Mouse (Mus musculus): Measurements from ENCODE around the gene Sigirr. TPM values are rescaled to one million over a fixed set of nuclear protein-coding genes. Genes with fewer than 3 reads are reported as not detected.

Gene Sigirr
- 10.6 and 11.2 TPM in 2 replicates for polyA plus RNA-seq (2014; fragmentation: Nextera tagmentation; extraction: Ambion mirVana)

DNA sequence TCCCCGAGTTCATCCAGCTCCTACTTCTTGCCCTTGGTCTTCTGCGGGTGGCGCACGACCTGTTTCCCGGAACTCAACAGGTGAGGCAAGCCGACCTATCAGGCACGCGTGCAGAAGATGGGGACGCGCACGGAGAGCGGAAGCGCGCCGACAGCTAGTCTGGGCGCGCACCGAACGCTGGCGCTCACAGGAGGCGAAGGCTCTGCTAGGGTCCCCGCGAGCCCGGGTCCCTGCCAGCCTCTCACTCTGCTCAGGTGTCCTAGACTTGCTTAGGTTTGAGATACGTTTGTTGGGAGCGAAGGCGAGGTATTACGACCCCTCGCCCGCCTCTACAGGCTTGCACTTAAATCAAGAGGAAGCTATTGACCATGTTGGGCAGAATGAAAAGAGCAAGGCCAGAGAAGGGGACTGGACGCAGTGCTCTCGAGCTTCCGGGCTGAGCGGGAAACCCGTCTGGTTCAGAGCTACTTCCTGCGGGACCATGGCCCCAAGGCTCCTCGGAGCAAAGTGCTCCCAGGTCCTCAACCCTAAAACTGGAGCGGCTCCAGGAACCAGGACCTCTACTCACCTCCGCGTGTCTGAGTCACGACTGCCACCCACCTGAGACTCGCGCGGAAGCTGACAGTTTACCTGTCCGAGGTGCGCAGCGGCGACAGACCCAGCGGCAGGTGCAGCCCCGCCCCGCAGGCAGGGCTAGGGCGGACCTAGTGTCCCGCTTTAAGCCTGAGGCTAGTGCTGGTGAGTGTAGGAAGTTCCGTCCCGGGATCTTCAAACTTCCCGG lies at the start of gene Sigirr:
Sigirr (minus strand) TSS at position 662 of the 781 bp plus-strand sequence.
- peak within 1 kb of the TSS; percentile 77 for H3K27ac ChIP-seq (ENCODE audit: low read depth)

DNA sequence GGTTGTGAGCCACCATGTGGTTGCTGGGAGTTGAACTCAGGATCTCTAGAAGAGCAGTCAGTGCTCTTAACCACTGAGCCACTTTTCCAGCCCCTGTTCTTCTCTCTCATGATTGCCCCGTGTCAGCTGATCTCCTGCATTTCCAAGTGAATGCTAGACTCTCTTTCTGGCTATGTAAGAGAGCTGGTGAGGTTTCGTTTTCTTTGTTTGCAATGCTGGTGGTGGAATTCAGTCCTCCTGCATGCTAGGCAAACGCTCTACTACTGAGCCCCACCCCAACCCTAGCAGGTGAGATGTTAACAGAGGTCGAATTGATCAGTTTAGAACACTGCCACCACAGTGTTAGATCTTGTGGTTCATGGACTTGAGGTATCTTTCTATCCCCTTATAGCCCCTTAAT lies 48.3 kb upstream of the Sigirr start:
- 69% methylated on average over 4 of the region's 4 CpGs for WGBS
- Histone ChIP-seq H3K4me2 (ENCODE audit: low read length) (no peak overlapping the region), H3K4me1 (replicated peaks; ENCODE audit: control insufficient read depth, insufficient read depth, low read length) (no peaks in the 10 kb centered on the region), H3K4me3 (ENCODE audit: low read depth, low read length) (no peak overlapping the region), H3K9ac (ENCODE audit: low read length) (no peak overlapping the region), H3K27me3 (replicated peaks; ENCODE audit: control insufficient read depth, insufficient read depth, low read length) (no peaks in the 10 kb centered on the region), H3K27ac (ENCODE audit: low read depth) (no peak overlapping the region), H3K36me3 (ENCODE audit: control insufficient read depth, insufficient read depth, low read length) (peaks cover 54% of the 10 kb centered on the region), H3K9me3 (ENCODE audit: control insufficient read depth, low read length) (no peaks in the 10 kb centered on the region)
- DNase-seq (ENCODE audit: low spot score) (no peak), ATAC-seq (replicated peaks; ENCODE audit: low FRiP score, low TSS enrichment, low read depth) (no peak)

More for the DNA sequence above, at the start of gene Sigirr:
- peak; percentile 85 for DNase-seq (ENCODE audit: low spot score)
- Histone ChIP-seq H3K27me3 (replicated peaks; ENCODE audit: control insufficient read depth, insufficient read depth, low read length) (peaks cover 22% of the 10 kb centered on the region), H3K4me3 (ENCODE audit: low read depth, low read length) (peak within 1 kb of the TSS; percentile 41), H3K9ac (ENCODE audit: low read length) (peak within 1 kb of the TSS; percentile 49), H3K9me3 (ENCODE audit: control insufficient read depth, low read length) (no peaks in the 10 kb centered on the region), H3K4me1 (replicated peaks; ENCODE audit: control insufficient read depth, insufficient read depth, low read length) (peaks cover 2% of the 10 kb centered on the region; the same call in 1 of the 2 replicates), H3K4me2 (ENCODE audit: low read length) (peak within 1 kb of the TSS; percentile 82), H3K36me3 (ENCODE audit: control insufficient read depth, insufficient read depth, low read length) (no peaks in the 10 kb centered on the region)
- peak; percentile 75 for ATAC-seq (replicated peaks; ENCODE audit: low FRiP score, low TSS enrichment, low read depth)
- WGBS: 1% methylated on average over 56 of the region's 56 CpGs

DNA sequence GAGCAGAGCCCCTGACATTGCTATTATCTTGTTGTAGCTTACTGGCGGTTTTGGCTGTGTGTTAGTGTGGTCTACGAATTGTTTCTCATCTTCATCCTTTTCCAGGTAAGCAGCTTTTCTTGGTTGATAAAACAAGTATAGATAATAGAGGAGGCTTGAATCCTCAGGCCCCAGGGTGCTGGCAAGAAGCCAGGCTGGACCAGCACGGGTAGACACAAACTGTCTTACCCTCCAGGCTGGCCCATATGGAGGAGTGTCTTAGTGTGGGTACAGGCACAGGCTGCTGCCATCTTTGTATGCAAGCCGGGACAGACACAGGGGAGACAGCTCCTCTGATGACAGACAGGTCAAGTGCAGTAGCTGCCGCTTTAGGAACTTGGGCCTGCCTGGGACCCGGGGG lies 46.7 kb upstream of the Sigirr start:
- Histone ChIP-seq H3K4me2 (ENCODE audit: low read length) (no peak overlapping the region), H3K36me3 (ENCODE audit: control insufficient read depth, insufficient read depth, low read length) (peaks cover 51% of the 10 kb centered on the region), H3K9me3 (ENCODE audit: control insufficient read depth, low read length) (no peaks in the 10 kb centered on the region), H3K9ac (ENCODE audit: low read length) (no peak overlapping the region), H3K4me1 (replicated peaks; ENCODE audit: control insufficient read depth, insufficient read depth, low read length) (no peaks in the 10 kb centered on the region), H3K4me3 (ENCODE audit: low read depth, low read length) (no peak overlapping the region), H3K27ac (ENCODE audit: low read depth) (no peak overlapping the region), H3K27me3 (replicated peaks; ENCODE audit: control insufficient read depth, insufficient read depth, low read length) (no peaks in the 10 kb centered on the region)
- DNase-seq (ENCODE audit: low spot score) (no peak), ATAC-seq (replicated peaks; ENCODE audit: low FRiP score, low TSS enrichment, low read depth) (no peak)
- 79% methylated on average over 6 of the region's 6 CpGs for WGBS

DNA sequence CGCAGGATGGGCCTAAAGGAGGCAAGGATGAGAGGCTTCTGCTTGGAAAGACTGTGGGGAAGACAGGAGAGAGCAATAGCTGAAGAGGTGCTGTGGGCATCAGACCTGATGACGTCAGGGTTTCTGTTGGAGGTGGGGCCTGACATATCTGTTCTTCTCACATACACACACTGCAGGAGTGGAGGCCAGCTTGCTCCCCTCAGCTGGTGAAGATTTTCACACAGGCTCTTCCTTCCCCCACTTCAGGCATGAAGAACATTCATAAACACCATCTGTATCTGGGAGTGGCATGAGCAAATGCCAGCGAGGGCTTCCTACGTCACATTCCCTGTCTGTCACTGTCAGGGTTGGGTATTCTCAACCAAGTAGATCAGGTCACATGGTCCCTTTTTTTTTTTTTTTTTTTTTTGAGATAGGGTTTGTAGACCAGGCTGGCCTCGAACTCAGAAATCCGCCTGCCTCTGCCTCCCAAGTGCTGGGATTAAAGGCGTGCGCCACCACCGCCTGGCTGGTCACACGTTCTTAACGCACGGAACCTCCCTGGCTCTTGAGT lies 45.7 kb upstream of the Sigirr start:
- Histone ChIP-seq H3K9ac (ENCODE audit: low read length) (no peak overlapping the region), H3K4me3 (ENCODE audit: low read depth, low read length) (no peak overlapping the region), H3K4me1 (replicated peaks; ENCODE audit: control insufficient read depth, insufficient read depth, low read length) (no peaks in the 10 kb centered on the region), H3K4me2 (ENCODE audit: low read length) (no peak overlapping the region), H3K9me3 (ENCODE audit: control insufficient read depth, low read length) (no peaks in the 10 kb centered on the region), H3K27ac (ENCODE audit: low read depth) (no peak overlapping the region), H3K27me3 (replicated peaks; ENCODE audit: control insufficient read depth, insufficient read depth, low read length) (no peaks in the 10 kb centered on the region), H3K36me3 (ENCODE audit: control insufficient read depth, insufficient read depth, low read length) (peaks cover 42% of the 10 kb centered on the region)
- DNase-seq (ENCODE audit: low spot score) (no peak), ATAC-seq (replicated peaks; ENCODE audit: low FRiP score, low TSS enrichment, low read depth) (no peak)
- WGBS: 95% methylated on average over 12 of the region's 12 CpGs

DNA sequence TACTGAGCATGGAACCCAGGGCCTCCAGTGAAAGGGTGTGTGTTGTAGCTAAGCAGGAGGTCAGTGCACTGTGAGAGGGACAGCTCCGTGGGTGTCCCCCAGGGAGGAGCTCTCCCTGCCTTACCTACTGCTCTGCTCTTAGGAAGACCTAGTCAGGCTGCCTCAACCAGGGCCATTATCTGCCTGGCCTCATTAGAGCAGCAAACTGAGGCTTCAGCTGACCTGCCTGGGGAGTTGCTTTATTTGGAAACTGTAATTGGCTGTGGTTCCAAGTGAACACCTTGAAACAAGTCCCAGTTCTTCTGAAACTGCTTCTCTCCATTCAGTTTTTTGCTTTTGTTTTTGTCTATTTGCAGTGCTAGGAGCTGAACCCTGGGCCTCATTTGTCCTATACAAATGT lies 45.0 kb upstream of the Sigirr start:
- Histone ChIP-seq H3K36me3 (ENCODE audit: control insufficient read depth, insufficient read depth, low read length) (peaks cover 35% of the 10 kb centered on the region), H3K4me1 (replicated peaks; ENCODE audit: control insufficient read depth, insufficient read depth, low read length) (no peaks in the 10 kb centered on the region), H3K27me3 (replicated peaks; ENCODE audit: control insufficient read depth, insufficient read depth, low read length) (no peaks in the 10 kb centered on the region), H3K27ac (ENCODE audit: low read depth) (no peak overlapping the region), H3K4me2 (ENCODE audit: low read length) (no peak overlapping the region), H3K4me3 (ENCODE audit: low read depth, low read length) (no peak overlapping the region), H3K9ac (ENCODE audit: low read length) (no peak overlapping the region), H3K9me3 (ENCODE audit: control insufficient read depth, low read length) (no peaks in the 10 kb centered on the region)
- no peak for DNase-seq (ENCODE audit: low spot score)
- ATAC-seq (replicated peaks; ENCODE audit: low FRiP score, low TSS enrichment, low read depth): no peak
- WGBS: 73% methylated on average over 1 of the region's 1 CpGs

DNA sequence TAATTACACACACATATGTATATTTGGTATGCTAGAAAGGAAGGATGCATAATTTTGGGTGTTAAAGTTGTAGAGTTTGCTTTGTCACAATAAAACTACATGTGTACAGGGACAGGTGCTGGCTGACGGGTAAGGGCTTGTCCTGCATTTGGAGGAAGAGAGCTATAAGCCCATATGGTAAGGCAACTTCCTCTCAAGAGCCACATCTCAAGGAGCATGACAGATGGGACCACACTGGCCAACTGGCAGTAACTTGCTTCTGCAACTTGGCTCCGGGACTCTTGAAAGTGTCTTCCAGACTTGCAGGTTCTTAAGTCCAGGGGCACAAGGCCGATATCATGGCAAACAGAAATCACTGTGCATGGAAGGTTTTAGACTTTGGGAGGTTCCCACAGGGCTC lies 44.3 kb upstream of the Sigirr start:
- no peak overlapping the region for H3K4me2 ChIP-seq (ENCODE audit: low read length)
- H3K9me3 ChIP-seq (ENCODE audit: control insufficient read depth, low read length): no peaks in the 10 kb centered on the region
- ATAC-seq (replicated peaks; ENCODE audit: low FRiP score, low TSS enrichment, low read depth) (no peak), DNase-seq (ENCODE audit: low spot score) (no peak)
- WGBS: 92% methylated on average over 3 of the region's 3 CpGs
- peaks cover 40% of the 10 kb centered on the region for H3K36me3 ChIP-seq (ENCODE audit: control insufficient read depth, insufficient read depth, low read length)
- H3K4me1 ChIP-seq (replicated peaks; ENCODE audit: control insufficient read depth, insufficient read depth, low read length): no peaks in the 10 kb centered on the region
- no peaks in the 10 kb centered on the region for H3K27me3 ChIP-seq (replicated peaks; ENCODE audit: control insufficient read depth, insufficient read depth, low read length)
- H3K9ac ChIP-seq (ENCODE audit: low read length): no peak overlapping the region
- H3K4me3 ChIP-seq (ENCODE audit: low read depth, low read length): no peak overlapping the region
- H3K27ac ChIP-seq (ENCODE audit: low read depth): no peak overlapping the region

DNA sequence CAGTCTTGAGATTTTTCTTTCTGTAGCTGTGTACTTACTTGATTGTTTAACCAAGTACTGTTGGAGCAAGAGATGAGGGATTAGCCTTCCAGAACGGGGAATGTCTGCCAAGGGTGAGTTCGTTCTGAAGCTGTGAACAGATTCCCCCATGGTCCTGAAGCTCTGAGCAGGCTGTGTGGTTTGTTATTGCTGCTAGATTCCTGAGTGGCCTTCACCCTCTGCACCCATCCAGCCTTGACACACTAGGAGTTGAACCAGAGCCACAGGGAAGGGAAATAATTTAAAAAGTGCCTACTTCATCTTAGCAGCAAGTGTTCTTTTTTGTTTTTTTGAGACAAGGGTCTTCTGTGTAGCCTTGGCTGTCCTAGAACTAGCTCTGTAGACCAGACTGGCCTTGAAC lies 43.5 kb upstream of the Sigirr start:
- H3K27ac ChIP-seq (ENCODE audit: low read depth): no peak overlapping the region
- no peak overlapping the region for H3K4me3 ChIP-seq (ENCODE audit: low read depth, low read length)
- DNase-seq (ENCODE audit: low spot score) (no peak), ATAC-seq (replicated peaks; ENCODE audit: low FRiP score, low TSS enrichment, low read depth) (no peak)
- H3K36me3 ChIP-seq (ENCODE audit: control insufficient read depth, insufficient read depth, low read length): peaks cover 46% of the 10 kb centered on the region
- no peaks in the 10 kb centered on the region for H3K27me3 ChIP-seq (replicated peaks; ENCODE audit: control insufficient read depth, insufficient read depth, low read length)
- no peaks in the 10 kb centered on the region for H3K4me1 ChIP-seq (replicated peaks; ENCODE audit: control insufficient read depth, insufficient read depth, low read length)
- H3K9me3 ChIP-seq (ENCODE audit: control insufficient read depth, low read length): no peaks in the 10 kb centered on the region
- WGBS: 68% methylated on average over 2 of the region's 2 CpGs
- H3K9ac ChIP-seq (ENCODE audit: low read length): no peak overlapping the region
- no peak overlapping the region for H3K4me2 ChIP-seq (ENCODE audit: low read length)

DNA sequence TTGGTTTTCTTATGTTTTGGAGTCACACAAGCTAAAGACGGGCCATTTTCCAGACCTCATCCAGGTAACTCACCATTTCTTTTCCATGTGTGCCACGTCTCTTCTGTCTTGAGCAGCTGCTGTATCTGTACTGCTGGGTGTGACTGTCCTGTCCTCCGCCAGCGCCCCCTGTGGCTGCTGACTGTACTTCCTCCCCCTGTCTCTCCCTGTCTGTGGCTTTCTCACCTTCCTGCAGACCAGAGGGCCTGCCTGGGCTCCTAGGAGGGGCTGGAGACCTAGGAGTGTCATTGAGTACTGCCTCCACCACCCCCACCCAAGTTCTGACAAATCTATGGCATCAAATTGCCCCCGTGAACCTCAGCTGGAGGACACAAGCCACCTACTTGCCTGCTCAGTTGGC lies 42.7 kb upstream of the Sigirr start:
- H3K36me3 ChIP-seq (ENCODE audit: control insufficient read depth, insufficient read depth, low read length): peaks cover 49% of the 10 kb centered on the region
- no peak overlapping the region for H3K27ac ChIP-seq (ENCODE audit: low read depth)
- H3K4me2 ChIP-seq (ENCODE audit: low read length): no peak overlapping the region
- H3K9ac ChIP-seq (ENCODE audit: low read length): no peak overlapping the region
- WGBS: 50% methylated on average over 5 of the region's 5 CpGs
- ATAC-seq (replicated peaks; ENCODE audit: low FRiP score, low TSS enrichment, low read depth) (no peak), DNase-seq (ENCODE audit: low spot score) (no peak)
- H3K4me3 ChIP-seq (ENCODE audit: low read depth, low read length): no peak overlapping the region
- H3K4me1 ChIP-seq (replicated peaks; ENCODE audit: control insufficient read depth, insufficient read depth, low read length): no peaks in the 10 kb centered on the region
- no peaks in the 10 kb centered on the region for H3K27me3 ChIP-seq (replicated peaks; ENCODE audit: control insufficient read depth, insufficient read depth, low read length)
- H3K9me3 ChIP-seq (ENCODE audit: control insufficient read depth, low read length): no peaks in the 10 kb centered on the region

DNA sequence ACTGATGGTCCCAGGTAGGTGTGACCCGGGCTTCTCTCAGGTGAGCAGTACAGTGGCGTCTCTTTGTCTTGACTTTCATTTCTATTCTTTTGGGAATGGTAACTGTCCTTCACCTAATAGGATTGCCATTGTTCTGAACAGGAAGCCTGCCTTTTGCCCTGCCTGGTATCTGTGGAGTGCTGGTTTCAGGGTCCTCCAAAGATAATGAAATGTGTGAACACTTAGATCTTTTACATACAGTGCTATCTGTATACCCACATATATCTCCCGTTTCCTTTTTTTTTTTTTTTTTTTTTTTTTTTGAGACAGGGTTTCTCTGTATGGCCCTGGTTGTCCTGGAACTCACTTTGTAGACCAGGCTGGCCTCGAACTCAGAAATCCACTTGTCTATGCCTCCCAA lies 41.0 kb upstream of the Sigirr start:
- ATAC-seq (replicated peaks; ENCODE audit: low FRiP score, low TSS enrichment, low read depth) (no peak), DNase-seq (ENCODE audit: low spot score) (no peak)
- no peaks in the 10 kb centered on the region for H3K27me3 ChIP-seq (replicated peaks; ENCODE audit: control insufficient read depth, insufficient read depth, low read length)
- no peak overlapping the region for H3K4me3 ChIP-seq (ENCODE audit: low read depth, low read length)
- H3K9ac ChIP-seq (ENCODE audit: low read length): no peak overlapping the region
- H3K27ac ChIP-seq (ENCODE audit: low read depth): no peak overlapping the region
- H3K4me2 ChIP-seq (ENCODE audit: low read length): no peak overlapping the region
- no peaks in the 10 kb centered on the region for H3K9me3 ChIP-seq (ENCODE audit: control insufficient read depth, low read length)
- 90% methylated on average over 4 of the region's 4 CpGs for WGBS
- H3K4me1 ChIP-seq (replicated peaks; ENCODE audit: control insufficient read depth, insufficient read depth, low read length): no peaks in the 10 kb centered on the region
- H3K36me3 ChIP-seq (ENCODE audit: control insufficient read depth, insufficient read depth, low read length): peaks cover 49% of the 10 kb centered on the region
